Mouse (Mus musculus): ENCODE measurements around the gene Zfp715. TPM values are rescaled to one million over a fixed set of nuclear protein-coding genes. Genes with fewer than 3 reads are reported as not detected.
A peak's percentile ranks its signal among the peaks of the same experiment; 100 is the strongest.

The Zfp715 gene
- 23.1 and 28.8 TPM in 2 replicates for total RNA-seq (2017)

DNA sequence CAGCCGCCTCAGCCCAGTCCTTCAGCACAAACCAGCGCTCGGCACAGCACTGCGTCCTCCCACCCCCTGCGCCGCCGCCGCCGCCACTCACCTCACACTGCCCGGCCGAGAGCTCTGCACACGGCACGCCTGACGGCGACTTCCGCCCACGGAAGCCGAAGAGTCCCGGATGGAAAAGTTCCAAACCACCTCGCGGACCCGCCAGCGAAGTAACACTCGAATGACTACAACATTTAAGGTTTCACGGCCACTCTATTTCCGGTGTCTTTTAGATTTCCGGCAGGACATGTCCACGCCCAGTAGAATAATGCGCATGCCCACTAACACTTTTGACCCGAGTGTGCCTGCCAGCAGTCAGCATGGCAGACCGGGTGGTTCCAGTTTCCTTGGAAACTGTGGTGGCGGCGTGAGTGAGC lies at the start of gene Zfp715:
Zfp715 (minus strand) TSS at position 282 of the 416 bp plus-strand sequence.
- peak; percentile 94 to 95 for ATAC-seq (replicated peaks in 1 of 2; ENCODE audit: insufficient read depth in 1 of 2, low FRiP score in 2 of 2, low TSS enrichment in 1 of 2, low read depth in 1 of 2, poor library complexity in 2 of 2, severe bottlenecking in 2 of 2)

DNA sequence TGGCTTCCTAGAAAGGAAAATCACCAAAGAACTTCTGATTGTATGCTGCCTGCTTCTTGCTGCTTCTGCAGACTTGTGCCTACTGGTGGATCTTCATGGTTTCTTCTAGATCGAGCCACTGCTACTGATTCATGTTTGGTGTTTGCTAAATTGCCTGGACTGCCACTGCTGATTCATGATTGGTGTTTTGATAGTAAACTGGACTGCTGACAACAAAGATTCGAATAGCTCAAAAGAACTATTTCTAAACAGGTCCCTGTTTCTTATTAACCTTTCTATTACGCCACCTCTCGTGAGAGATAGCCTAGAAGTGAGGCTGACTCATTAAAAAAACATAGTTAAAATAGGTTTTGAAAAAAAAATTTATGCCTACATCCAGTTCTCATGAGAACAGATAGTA lies 48.9 kb upstream of the Zfp715 start:
- no peak for ATAC-seq (replicated peaks in 1 of 2; ENCODE audit: insufficient read depth in 1 of 2, low FRiP score in 2 of 2, low TSS enrichment in 1 of 2, low read depth in 1 of 2, poor library complexity in 2 of 2, severe bottlenecking in 2 of 2)

DNA sequence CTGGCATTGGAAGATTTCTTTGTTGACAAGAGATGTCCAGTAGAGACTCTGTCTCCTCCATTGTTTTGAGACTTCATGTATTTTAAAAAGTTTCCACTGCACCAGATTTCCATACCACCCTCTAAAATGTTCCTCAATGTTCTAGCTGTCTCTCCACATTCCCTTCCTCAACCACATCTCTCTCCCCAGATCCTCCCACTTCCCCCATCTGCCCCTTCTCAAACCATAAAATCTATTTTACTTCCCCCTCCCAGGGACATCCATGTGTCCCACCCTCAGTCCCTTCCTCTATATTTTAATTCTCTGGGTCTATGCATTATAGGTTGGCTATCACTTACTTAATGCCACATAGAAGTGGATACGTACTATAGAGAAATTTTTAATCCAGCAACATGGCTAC lies 48.3 kb upstream of the Zfp715 start:
- no peak for ATAC-seq (replicated peaks in 1 of 2; ENCODE audit: insufficient read depth in 1 of 2, low FRiP score in 2 of 2, low TSS enrichment in 1 of 2, low read depth in 1 of 2, poor library complexity in 2 of 2, severe bottlenecking in 2 of 2)

DNA sequence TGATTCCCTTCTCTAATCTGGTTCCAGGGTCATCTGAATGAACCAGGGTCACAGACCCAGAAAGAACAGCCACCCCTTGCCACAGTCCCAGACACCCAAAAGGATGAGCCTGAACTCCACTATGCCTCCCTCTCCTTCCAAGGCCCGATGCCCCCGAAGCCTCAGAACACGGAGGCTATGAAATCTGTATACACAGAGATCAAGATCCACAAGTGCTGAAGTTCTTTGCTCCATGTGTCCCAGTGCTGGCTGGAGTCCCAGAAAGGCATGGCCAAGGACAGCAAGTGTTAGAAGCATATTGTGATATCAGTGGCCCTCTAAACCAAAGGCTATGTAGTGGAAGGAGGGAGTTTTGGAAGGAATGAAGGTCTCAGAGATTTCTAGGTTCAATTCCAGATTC lies 45.5 kb upstream of the Zfp715 start:
- no peak for ATAC-seq (replicated peaks in 1 of 2; ENCODE audit: insufficient read depth in 1 of 2, low FRiP score in 2 of 2, low TSS enrichment in 1 of 2, low read depth in 1 of 2, poor library complexity in 2 of 2, severe bottlenecking in 2 of 2)

DNA sequence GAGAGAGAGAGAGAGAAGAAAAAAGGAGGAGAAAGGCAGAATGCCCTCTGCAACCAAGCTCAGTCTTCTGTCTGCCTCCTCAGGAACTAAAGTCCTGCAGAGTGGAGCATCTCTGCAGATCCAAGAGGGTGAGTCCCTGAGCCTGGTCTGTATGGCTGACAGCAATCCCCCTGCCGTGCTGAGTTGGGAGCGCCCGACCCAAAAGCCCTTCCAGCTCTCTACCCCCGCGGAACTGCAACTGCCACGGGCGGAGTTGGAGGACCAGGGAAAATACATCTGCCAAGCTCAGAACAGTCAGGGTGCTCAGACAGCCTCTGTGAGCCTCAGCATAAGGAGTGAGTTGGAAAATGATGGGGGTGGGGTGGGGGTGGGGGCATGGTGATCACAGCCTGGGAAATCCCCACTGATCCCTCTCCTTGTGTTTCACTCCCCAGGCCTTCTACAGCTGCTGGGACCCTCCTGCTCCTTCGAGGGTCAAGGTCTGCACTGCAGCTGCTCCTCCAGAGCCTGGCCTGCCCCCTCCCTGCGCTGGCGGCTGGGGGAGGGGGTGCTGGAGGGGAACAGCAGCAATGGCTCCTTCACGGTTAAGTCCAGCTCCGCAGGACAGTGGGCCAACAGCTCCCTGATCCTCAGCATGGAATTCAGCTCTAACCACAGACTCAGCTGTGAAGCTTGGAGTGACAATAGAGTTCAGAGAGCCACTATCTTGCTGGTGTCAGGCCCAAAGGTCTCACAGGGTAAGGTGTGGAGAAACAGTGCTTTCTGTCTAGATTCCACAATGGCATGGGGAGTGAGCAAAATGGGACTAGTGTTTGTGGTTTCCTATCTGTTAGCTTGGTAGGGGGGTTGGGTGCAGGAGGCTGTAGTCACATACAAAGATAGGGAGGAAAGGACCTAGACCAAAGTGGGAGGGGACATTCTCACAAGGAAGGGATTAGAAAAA lies 42.1 kb upstream of the Zfp715 start:
- no peak for ATAC-seq (replicated peaks in 1 of 2; ENCODE audit: insufficient read depth in 1 of 2, low FRiP score in 2 of 2, low TSS enrichment in 1 of 2, low read depth in 1 of 2, poor library complexity in 2 of 2, severe bottlenecking in 2 of 2)

DNA sequence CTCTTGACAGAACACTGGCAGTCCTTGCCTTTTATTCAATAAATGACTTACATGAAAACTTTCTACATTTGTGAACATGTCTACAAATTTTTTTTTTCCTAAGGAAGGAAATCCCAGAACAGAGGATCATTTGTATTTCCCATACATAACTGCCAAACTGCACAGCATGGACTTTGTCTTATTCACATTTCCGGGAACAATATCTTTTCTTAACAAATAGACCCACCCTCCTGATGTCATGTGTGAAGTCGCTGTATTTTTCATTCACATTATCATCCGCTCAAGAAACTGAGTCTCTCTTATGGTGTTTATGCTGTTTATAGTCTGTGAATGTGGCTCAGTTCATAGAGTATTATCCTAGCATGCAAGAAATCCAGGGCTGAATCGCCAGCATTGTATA lies 40.7 kb upstream of the Zfp715 start:
- no peak for ATAC-seq (replicated peaks in 1 of 2; ENCODE audit: insufficient read depth in 1 of 2, low FRiP score in 2 of 2, low TSS enrichment in 1 of 2, low read depth in 1 of 2, poor library complexity in 2 of 2, severe bottlenecking in 2 of 2)

DNA sequence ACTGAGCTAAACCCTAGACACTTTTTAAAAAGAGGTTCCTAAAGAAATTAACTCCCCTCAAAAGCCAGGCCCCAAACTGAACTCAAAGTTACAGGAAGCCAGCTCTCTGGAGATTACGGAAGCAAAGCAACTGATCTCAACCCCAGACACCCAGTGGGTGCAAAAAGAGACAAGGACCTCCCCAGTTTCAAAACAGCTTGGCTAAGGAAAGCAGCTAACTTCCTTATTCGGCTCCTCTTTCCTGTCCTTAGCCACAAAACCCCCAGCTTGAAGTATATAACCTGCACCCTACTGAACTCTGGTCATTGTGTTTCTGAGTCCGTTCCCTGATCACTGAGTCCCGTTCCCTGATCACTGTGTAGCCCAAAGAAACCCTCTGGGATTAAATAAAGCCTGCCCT lies 40.0 kb upstream of the Zfp715 start:
- ATAC-seq (replicated peaks in 1 of 2; ENCODE audit: insufficient read depth in 1 of 2, low FRiP score in 2 of 2, low TSS enrichment in 1 of 2, low read depth in 1 of 2, poor library complexity in 2 of 2, severe bottlenecking in 2 of 2): peak; percentile 74 to 78

DNA sequence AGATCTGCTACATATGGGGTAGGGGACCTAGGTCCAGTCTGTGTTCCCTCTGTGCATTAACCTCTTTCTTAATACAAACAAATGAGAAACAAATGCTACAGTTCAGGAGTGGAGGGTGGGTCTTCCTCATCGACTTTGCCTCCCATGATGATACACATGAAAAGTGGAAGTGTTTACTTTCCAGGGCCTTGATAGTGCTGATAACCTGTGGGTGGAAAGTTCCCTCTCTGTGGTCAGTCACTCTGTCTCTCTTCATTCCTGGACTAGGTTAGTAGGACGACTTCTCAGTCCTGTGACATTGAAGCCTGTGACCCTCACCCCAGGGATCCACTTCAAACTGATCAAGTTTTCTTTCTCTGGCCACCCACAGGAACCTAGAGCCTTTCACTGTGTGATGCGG lies 38.1 kb upstream of the Zfp715 start, which contains the start of gene Siglecf:
Siglecf (plus strand) TSS at position 188 of the 400 bp plus-strand sequence.
- ATAC-seq (replicated peaks in 1 of 2; ENCODE audit: insufficient read depth in 1 of 2, low FRiP score in 2 of 2, low TSS enrichment in 1 of 2, low read depth in 1 of 2, poor library complexity in 2 of 2, severe bottlenecking in 2 of 2): peak; percentile 38 to 43; a peak in 2 of 4 replicates

DNA sequence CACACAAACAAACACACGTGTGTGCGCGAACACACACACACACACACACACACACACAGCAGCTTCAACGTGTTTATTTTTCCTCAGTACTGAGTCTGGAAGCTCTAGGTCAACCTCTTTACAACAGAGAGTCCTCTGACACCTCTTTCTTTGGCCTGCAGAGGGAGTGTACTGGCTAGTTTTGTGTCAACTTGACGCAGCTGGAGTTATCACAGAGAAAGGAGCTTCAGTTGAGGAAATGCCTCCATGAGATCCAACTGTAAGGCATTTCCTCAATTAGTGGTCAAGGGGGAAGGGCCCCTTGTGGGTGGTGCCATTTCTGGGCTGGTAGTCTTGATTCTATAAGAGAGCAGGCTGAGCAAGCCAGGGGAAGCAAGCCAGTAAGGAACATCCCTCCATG lies 36.5 kb upstream of the Zfp715 start:
- peak; percentile 54 to 65; a peak in 2 of 4 replicates for ATAC-seq (replicated peaks in 1 of 2; ENCODE audit: insufficient read depth in 1 of 2, low FRiP score in 2 of 2, low TSS enrichment in 1 of 2, low read depth in 1 of 2, poor library complexity in 2 of 2, severe bottlenecking in 2 of 2)

DNA sequence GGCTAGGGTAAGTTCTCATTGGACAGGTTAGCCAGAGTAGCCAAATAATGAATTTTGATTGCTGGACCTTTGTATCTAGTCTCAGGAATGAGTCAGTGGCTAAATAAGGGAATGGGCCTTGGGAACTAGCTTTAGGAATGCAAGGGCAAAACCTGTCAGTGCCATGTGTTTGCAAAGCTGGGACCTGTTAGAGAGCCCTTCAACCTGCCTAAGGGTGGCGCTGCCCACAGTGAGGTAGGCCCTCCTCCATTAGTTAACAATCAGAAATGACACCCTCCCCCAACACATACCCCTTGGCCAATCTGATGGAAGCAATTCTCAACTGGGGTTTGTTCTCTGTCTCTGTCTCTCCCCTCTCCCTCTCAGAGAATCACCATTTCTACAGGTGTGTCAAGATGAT lies 33.5 kb upstream of the Zfp715 start:
- ATAC-seq (replicated peaks in 1 of 2; ENCODE audit: insufficient read depth in 1 of 2, low FRiP score in 2 of 2, low TSS enrichment in 1 of 2, low read depth in 1 of 2, poor library complexity in 2 of 2, severe bottlenecking in 2 of 2): no peak

DNA sequence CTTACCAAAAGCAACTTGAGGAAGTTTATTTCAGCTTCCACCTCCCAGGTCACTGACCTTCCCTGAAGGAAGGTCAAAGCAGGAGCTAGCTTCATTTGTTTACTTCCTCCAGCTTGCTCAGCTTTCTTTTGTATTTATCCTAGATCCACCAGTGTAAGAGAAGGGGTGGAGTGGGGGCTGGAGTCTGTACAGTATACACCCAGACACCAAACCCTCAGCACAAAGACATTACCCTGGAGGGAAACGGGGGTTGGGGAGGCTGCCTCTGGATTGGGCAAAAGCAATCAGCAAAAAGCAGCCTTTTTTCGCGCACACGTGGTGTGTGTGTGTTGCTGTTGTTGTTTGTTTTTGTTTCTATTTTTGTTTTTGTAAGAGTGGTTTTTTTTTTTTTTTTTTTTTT lies 33.1 kb upstream of the Zfp715 start:
- no peak for ATAC-seq (replicated peaks in 1 of 2; ENCODE audit: insufficient read depth in 1 of 2, low FRiP score in 2 of 2, low TSS enrichment in 1 of 2, low read depth in 1 of 2, poor library complexity in 2 of 2, severe bottlenecking in 2 of 2)

DNA sequence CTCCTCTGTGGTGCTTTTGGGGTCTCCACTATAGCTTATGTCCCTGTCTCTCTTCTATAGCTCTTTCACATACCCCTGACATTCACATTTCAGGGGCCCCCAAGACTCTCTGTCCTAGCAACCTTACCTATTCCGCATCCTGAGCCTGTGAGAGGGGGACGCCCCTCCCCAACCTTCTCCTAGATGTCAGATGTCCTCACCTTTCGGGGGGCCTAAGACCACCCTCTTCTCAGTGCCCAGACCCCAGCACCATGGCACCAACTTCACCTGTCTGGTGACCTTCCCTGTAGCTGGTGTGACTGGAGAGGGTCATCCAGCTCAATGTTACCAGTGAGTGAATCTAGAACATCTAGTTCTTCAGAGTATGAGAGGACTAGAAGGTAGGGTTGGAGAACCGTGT lies 31.4 kb upstream of the Zfp715 start:
- ATAC-seq (replicated peaks in 1 of 2; ENCODE audit: insufficient read depth in 1 of 2, low FRiP score in 2 of 2, low TSS enrichment in 1 of 2, low read depth in 1 of 2, poor library complexity in 2 of 2, severe bottlenecking in 2 of 2): no peak

DNA sequence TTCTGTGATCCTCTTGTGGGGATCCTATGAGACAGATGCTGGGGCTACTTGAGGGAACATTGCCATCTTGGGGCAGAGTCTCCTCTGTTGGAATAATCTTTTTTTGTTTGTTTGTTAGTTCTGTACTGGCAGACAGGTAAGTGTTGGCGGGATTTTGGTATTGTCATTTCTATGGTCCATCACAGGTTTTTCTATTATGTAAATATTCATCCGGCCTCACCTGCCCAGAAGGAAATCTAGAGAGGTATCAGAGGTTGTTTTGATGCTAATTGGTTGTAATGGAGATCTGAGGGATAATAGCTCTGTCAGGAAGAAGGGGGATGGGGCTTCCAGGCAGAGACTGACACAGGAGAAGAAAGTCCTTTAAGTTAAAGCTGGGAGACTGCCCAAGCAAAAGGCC lies 30.9 kb upstream of the Zfp715 start:
- no peak for ATAC-seq (replicated peaks in 1 of 2; ENCODE audit: insufficient read depth in 1 of 2, low FRiP score in 2 of 2, low TSS enrichment in 1 of 2, low read depth in 1 of 2, poor library complexity in 2 of 2, severe bottlenecking in 2 of 2)

DNA sequence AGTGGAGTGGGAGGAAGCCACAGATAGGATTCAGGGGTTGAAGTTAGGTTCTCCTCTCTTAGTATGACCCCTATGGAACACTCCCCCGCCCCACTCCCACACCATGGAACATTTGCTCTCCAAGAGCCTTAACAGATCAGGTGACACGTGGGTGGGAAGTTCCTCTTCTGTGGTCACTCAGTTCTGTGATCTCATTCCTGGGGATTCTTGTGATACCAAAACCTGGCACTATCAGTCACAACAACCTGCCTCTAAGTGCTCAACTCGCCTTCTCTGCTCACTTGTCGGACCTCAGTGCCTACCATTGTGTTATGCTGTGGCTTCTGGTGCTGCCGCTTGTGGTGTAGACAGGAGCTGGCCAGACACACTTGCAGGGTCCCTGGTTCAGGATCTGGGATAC lies 30.1 kb upstream of the Zfp715 start:
- peak; percentile 60 to 85 for ATAC-seq (replicated peaks in 1 of 2; ENCODE audit: insufficient read depth in 1 of 2, low FRiP score in 2 of 2, low TSS enrichment in 1 of 2, low read depth in 1 of 2, poor library complexity in 2 of 2, severe bottlenecking in 2 of 2)

DNA sequence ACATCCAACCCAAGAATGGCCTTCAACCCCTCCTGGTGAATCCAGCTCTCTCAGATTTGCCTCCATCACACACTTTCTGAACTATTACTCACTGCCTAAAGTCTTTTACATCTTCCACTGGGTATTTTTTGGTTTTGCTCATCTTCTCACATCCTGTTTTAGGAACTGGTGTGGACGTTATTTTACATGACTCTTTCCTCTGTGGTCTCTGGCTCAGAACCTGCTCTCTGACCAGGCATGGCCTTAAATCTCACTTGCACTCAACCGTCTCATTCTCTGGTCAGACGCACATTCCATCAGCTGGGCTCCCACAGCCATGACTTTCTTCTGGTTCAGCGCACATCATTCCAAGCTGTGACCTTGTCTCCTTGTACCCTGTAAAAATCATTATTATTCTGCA lies 27.7 kb upstream of the Zfp715 start:
- no peak for ATAC-seq (replicated peaks in 1 of 2; ENCODE audit: insufficient read depth in 1 of 2, low FRiP score in 2 of 2, low TSS enrichment in 1 of 2, low read depth in 1 of 2, poor library complexity in 2 of 2, severe bottlenecking in 2 of 2)

DNA sequence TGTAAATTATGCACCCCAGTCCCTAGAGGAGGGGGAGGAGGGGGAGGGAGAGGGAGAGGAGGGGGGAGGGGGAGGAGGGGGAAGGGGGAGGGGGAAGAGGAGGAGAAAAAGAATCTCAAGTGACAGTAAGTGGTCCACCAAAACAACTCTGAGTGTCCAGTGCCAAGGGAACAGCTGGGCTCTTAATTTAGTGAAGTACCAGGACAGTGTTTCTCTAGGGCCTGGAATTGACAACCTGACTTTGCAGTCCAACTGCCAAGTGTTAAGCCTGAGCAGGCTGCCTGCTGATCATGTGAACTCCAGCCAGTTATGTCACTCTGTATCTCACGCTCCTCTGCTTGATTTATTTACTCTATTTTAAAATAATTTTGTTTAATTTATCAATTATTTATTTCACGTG lies 20.8 kb upstream of the Zfp715 start:
- no peak for ATAC-seq (replicated peaks in 1 of 2; ENCODE audit: insufficient read depth in 1 of 2, low FRiP score in 2 of 2, low TSS enrichment in 1 of 2, low read depth in 1 of 2, poor library complexity in 2 of 2, severe bottlenecking in 2 of 2)

DNA sequence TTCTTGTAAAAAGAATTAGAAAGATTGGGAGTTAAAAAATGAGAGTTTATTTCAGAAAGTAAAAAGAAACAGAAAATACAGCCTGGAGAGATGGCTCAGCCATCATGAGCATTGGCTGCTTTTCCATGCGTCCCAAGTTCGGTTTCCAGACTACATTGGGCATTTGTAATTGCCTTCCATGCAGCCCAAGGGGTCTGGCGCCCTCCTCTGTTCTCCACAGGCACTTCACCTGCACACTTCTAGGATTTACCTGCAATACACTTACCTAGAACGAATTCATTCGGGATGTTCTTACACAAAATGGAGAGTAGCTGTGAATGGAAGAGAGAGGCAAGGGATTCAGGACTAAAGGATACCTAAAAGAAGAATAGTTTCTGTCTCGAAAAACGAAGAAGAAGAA lies 20.1 kb upstream of the Zfp715 start:
- ATAC-seq (replicated peaks in 1 of 2; ENCODE audit: insufficient read depth in 1 of 2, low FRiP score in 2 of 2, low TSS enrichment in 1 of 2, low read depth in 1 of 2, poor library complexity in 2 of 2, severe bottlenecking in 2 of 2): peak; percentile 65 to 72; a peak in 3 of 4 replicates

DNA sequence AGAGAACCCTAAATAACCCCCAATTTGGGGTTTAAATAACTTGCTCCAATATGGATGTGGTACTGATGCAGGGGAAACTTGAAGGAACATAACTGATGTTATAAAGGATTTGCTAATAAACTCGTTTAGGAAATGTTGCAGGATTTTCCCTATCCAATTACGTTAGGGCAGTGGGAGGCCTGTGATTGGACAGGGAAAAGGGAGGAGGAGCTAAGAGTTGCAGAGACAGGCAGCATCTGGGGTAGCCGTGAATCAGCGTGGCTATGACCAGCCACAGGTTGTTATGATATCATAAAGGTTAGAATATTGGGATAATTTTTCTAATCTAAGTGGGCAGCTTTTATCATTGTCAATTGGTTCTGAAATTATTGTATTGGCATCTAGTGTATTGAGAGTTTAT lies 15.0 kb upstream of the Zfp715 start:
- no peak for ATAC-seq (replicated peaks in 1 of 2; ENCODE audit: insufficient read depth in 1 of 2, low FRiP score in 2 of 2, low TSS enrichment in 1 of 2, low read depth in 1 of 2, poor library complexity in 2 of 2, severe bottlenecking in 2 of 2)

DNA sequence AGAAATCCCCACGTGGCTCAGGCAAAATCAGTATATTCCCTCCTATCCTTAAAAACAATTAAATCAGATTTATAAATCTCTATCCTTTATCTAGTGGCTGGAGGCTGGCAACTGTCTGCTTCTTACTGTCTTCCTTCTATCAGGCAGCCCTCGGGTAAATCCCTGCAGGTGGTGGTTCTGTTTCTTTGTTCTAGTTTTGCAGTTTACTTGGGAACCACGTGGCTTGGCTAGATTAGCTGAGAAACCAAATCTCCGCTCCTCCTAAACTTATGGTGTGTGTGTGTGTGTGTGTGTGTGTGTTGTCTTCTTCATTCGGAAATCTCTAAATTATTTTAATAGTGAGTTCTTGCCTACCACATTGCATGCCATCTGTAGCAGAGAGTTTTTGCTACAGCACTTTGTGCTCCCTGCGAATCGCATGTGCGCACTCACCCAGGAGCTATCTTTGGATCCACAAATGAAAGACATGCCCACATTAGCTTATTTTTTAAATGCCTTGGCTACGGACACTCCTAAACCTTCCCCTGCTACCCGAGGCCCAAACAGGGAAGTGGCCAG lies 13.2 kb upstream of the Zfp715 start:
- no peak for ATAC-seq (replicated peaks in 1 of 2; ENCODE audit: insufficient read depth in 1 of 2, low FRiP score in 2 of 2, low TSS enrichment in 1 of 2, low read depth in 1 of 2, poor library complexity in 2 of 2, severe bottlenecking in 2 of 2)
